Mouse (Mus musculus) 3T3-L1 (cell line): ENCODE data around the gene Cry2.
A peak's percentile ranks its signal among the peaks of the same experiment; 100 is the strongest.
"Not testable (repeated sequence)": the region's sequence is repeated elsewhere in the genome, so short reads cannot be mapped to it uniquely, and the experiment has no call there.

Experiments used
- DNase-seq: peaks from one replicate; pipeline ENCODE4 v3.0.0-alpha.2; 2015; ENCODE audit warnings: low read depth, low spot score

Cry2 gene

DNA sequence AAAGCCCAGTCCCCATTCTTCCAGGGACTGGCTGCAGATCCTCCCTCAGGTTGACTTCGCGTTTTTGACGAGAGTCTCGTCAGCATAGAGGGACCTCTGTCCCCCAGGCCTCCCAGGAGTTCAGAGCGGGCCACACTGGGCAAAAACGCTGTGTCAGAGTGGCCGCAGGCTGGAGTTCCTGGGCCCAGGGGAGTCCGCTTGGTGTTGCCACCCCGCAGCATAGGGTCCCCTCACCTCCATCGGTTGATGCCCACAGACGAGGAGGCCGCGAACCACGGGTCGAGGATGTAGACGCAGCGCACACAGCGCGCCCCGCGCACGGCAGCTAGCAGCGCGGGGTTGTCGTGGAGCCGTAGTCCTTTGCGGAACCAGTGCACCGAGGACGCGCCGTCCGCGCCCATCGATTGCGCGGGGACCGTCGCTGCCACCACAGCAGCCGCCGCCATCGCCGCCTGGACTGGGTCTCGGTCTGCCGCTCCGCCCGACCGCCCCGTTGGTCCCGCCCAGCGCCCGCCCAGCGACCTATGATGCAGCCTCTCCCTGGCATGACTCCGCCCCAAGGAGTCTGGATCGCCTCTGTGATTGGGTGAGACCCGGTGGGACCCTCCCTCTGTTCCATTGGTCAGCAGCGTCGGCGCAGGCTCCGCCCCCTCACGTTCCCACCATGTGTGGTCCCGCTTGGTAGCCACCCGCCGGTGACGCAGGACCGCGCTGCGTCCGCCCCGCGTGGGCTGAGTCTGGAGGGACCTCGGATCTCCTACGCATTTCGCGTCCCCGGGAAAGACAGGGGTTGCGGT lies at the start of gene Cry2:
Gene Cry2, minus strand, starts transcription at position 466 of the 797 bp plus-strand sequence.
- peak; percentile 99 for DNase-seq

DNA sequence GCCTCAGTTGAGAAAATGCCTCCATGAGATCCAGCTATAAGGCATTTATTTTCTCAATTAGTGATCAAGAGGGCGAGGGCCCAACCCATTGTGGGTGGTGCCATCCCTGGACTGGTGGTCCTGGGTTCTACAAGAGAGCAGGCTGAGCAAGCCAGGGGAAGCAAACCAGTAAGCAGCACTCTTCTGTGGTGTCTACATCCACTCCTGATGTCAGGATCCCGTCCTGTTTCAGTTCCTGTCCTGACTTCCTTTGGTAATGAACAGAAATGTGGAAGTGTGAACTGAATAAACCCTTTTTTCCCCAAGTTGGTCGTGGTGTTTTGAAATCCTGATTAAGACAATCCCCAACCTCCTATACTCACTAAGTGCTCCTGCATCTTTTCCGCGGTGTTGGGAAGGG lies 49.7 kb upstream of the Cry2 start:
- no peak for DNase-seq

DNA sequence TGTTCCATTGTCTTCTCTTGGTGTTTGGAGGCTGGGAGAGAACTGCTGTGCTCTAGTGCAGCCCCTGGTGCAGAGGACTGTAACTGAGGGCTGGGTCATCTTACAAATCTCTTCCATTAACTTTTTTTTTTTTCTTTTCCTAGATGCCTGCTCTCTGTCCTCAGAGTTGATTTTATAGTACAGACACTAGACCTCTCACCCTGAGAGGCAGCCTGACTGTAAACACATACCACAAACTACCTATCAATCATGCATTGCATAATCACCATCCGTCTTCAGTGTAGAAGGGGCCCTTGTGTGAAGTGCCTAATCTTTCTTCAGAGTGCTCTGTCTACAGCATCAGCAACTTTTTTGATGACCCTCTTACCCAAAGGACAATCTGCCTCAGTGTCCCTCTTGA lies 48.7 kb upstream of the Cry2 start:
- peak; percentile 41 for DNase-seq

DNA sequence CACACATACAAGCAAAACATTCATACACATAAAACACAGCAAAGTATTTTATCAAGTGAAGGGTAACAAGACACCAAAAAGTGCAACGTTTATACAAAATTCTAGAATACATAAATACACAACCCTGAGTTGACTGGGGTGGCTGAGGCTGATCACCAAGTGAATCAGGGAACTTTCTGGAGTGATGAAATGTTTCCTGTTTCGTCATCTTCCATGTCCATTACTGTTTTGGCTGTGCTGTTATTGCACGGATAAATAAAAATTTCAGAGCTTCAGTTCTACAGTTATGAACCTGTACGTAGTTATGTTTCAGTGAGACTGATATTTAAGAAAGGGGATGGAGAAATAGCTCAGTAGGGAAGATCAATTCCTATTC lies 44.5 kb upstream of the Cry2 start:
- no peak for DNase-seq

DNA sequence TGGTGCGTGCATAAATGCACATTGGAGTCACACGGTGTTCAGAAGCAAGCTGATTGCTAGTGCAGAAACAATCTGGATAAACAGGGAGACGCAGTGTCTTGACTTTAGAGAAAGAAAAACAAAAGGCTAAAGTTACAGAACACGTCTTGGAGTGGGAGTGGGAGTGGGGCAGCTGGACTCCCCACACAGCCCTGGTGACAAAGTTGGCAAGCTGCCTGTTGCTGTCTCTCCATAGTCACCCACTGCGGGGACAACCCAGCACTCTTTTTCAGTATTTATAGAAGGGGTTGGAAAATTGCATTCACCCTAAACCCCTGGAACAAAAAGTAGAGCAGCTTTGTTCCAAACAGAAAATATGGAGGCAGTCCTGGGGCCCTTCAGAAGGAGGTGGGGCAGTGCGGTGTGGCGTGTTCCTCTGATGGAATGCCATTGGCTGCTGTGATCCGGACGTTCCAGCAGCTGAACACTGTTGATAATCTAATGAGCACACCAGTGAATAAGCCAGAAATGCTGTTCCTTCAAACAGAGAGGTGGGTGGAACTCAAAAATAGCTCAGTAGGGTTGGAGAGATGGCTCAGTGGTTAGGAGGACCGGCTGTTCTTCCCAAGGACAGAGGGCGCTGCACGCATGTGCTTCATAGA lies 43.9 kb upstream of the Cry2 start:
- DNase-seq: no peak

DNA sequence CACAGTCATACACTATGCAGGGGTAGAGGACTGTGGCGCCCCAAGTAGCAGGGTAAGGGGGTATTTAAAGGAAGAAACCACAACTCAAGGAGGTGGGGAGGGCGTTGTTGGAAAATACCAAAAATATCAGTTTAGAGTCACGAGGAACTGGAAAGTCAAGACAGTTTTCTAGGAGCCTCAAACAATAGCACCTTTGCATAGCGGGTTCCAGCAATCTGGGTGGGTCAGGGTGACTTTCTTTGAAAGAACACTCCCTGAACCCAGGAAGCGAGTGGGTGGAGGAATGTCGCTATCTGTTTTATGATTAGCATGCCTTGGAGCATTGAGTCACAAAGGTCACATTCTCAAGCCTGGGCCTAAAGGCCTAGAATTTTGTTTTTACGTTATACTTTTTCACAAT lies 42.7 kb upstream of the Cry2 start:
- DNase-seq: not testable (repeated sequence)

DNA sequence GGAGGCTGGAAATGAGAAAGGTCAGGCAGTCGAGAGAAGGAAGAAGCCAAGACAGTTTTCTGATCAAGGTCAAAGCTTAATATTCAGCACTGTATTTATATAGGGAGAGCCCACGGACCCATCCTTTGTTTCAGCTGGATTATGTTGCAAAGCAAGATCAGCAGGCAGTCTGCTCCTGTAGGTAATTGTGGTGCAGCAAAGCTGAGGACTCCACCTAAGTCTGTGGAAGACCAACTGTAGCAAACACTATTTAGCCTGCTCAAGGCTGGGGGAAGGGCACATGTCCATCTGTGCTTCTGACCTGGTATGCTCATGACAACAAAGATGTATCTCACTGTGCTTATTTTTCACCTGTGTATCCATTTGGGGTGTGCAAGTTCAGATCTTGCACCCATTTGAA lies 41.9 kb upstream of the Cry2 start:
- DNase-seq: no peak

DNA sequence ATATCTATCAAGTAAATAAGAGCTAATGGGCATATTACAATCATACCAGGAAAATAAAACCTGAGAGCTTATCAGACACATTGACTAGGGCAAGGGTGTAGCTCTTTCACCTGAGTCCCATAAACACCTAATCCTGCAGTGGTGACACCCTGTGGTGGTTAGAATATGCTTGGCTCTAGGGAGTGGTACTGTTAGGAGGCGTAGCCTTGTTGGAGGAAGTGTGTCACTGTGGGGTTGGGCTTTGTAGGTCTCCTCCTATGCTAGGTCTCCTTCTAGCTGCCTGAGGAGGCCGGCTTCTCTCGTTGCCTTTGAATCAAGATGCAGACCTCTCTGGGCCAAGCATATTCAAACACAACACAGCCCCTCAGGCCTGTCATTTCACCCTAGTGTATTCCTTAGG lies 41.1 kb upstream of the Cry2 start:
- no peak for DNase-seq

DNA sequence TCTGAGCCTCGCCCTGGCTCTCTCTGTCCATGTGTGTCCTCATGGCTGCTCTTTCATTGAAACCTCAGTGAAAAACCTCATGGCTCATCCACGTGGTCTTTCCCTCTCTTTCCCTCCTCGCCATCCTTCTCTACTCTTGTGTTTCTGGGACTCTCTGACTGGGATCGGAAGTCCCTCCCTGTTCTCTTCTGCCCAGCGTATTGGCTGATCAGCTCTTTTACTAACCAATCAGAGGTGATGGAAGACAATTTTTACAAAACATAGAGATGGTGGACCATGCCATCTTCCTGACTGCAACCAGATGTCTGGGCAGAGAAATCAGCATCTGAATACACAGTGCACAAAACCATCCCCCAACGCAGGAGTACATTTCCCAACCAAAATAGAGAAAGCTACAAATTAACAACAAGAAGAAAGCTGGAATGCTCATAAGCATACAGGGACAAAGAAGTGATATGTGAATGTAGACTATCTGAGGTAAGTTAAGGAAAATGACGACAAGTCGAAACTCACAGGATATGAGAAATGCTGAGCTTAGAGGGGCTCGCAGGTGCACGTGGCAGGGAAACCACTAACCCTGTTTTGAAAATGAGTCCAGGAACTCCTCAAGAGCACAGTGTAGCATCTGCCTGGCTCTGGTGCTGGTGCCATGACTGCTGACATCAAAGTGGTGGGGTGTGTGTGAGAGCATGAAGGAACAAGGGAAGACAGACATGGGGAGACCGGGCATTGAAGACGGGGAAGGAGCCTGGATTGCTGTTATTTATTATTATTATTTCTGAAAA lies 38.2 kb upstream of the Cry2 start:
- no peak for DNase-seq

DNA sequence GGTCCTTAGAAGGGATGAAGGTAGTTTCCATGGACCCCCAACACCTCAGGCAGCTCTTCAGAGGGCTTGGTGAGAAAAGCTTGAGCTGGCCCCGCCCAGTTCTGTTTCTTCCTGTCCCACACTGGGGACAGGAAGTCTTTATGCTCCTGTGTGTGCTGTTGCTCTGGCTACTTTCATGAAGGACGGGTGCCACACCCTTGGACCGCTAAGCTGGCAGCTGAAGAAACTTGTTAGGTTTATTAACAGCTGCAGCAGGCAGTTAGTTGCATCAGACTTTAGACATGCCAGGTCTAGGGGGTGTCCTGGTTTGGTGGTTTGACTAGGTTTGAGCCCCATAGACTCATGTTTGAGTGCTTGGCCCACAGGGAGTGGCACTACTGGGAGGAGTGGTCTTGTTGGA lies 30.8 kb upstream of the Cry2 start:
- DNase-seq: no peak

DNA sequence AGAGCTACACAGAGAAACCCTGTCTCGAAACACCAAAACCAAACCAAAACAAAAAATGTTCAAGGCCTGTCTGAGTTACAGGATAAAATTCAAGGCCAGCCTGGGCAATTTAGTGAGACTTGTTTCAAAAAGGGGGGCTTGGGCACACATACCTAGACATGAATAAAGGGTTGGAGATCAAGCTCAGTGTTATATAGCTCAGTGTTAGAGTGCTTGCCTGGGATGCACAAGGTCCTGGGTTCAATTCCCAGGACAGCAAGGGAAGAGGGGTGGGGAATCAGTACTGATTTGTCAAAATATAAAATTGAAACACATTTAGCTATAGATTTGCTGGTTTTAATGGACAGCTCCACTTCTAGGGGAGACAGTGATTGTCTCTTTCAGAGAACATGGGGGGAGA lies 27.4 kb upstream of the Cry2 start:
- DNase-seq: no peak

DNA sequence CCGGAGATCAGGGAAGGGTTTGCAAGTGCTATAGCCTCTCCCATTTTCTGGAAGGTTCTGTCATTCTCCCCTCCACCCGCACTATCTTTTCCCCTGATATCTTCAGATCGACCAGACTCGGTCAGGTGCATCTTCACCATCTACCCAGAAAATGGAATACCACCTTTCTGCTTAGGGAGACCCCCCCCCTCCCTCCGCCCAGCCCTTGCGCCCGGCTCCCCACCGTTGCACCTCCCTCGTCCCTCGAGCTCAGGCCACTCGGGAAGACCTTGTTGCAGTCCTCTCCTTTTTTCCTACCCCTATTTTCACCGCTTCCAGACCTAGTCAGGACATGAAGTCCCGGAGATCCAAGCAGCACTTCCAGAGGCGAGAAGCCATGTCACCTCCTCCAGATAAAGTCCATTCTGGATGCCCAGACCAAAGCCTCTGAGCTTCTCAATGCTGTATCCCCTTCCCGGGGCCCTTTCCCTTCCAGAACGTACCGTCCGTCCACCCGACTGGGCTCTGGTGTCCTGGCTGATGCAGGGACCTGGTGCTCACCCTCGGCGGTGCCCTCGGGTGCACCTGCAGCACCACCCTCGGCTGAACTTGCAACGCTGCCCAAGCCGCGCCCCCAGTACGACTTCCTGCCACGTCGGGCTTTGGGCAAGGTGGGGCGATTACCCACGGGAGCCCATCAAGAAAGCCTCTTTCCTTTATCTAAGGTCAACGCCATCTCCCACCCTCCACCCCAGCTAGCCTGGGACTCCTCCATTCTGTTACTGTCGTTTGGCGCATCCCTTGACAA lies 26.3 kb upstream of the Cry2 start, which contains the start of gene Slc35c1:
Gene Slc35c1, minus strand, starts transcription at position 618 of the 787 bp plus-strand sequence.
- DNase-seq: no peak

DNA sequence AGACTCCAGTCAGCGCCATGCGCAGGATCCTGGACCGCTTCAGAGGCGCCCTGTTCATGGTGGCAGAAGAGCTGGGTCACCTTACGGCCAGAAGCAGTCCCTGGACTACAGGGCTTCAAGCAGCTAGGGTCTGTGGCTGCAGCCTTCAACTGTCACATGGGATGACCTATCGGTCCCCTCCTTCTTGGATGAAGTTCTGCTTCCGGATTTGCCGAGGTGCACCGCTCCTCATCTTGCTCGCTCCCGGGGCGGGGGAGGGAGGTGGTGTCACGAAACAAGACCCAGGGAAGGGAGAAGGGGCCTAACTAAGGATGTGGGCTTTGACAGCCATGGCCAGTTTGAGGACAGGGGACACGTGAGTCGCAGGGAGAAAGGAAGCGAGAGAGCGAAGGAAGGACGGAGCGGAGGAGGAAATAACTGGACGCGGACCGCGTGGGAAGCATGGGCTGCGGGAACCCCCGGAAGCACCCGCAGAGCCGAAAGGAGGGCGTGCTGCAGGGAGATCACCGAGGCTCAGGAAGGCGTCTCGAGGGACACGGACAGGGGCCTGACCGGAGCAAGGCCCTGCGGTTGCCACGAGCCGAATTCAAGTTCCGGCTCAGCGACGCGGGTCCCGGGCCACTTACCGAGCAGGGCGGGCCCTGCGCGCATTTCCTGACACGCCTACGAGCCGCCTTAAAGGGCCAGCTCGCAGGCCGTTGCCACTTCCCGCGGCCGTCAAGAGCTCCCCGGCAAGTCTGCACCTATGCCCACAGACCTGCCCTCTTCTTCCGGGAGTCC lies 25.5 kb upstream of the Cry2 start:
- peak; percentile 76 for DNase-seq

DNA sequence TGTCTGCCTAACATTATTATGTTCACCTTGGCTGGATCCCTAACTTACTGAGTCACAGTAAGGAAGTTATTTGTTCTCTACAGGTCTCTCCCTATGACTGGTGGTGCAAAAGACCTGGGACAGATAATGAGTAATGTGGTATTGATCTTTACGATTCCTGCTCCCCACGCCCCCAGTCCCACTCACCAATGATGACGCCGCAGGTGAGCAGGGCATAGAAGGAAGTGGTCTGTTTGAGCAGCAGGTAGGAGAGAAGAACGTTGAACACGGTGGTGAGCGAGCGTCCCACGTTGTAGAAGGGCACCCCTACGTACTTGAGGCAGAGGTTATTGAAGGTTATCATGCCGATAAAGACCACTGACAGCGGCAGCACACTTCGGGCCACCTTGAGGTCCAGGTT lies 24.6 kb upstream of the Cry2 start:
- DNase-seq: no peak

DNA sequence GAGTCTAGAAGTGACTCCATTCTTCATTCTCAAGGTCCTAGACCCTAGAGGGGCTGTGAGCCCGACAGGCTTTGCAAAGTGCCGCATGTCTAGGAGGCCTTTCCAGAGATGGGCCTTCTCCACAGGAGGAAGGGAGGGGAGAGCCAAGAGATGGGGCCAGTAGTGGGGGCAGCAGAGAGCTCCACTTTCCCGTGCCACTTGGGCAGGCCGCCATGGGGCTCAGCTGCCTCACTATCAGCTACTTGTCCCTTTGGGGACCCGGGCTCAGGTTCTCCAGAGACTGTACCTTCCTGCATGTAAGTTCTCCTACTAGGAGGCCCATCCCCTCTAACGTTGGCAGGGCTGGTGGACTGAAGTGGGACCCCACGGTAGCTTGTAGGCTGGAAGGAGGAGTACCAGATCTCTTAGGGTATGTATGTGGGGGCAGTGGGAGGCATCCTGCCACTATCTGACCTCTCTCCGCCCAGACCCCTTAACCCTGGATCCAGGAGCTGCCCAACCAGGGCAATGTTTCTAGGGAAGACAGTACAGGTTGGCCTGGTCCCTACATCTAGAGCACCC lies 23.2 kb upstream of the Cry2 start:
- no peak for DNase-seq

DNA sequence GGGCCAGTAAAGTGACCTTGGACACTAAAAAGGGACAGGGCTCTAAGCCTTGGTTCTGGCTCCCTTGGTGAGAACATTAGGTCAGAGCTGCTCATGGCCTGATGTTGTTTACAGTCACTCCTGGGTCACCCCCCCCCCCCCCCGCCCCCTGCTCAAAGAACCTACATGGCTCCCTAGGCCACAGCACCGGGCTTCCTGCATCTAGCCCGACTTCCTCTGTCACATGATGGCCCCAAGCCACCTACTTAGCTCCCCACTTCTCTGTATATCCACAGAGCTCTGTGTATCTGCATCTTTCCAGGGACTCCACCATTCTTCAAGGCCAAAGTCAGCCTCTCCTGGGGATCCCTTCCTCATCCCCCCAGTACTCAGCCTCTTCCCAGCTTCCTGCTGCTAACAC lies 21.9 kb upstream of the Cry2 start:
- DNase-seq: no peak

DNA sequence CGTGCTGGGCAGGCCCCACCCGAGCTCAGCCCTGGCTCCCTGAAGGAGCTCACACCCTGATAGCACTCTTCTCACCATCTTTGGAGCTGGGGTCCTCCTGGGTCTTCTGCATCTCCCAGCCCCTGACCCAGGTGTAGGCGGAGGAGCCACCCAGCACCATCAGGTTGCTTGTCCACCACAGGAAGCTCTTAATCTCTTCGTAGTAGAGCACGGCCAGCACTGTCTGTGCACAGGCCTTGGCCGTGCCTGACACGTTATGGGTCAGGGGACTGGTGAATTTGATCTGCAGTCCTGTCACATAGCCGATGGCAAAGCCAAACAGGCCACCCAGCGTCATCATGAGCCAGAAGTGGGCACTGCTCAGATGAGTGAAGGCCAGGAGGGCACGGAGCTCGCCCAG lies 20.3 kb upstream of the Cry2 start:
- no peak for DNase-seq

DNA sequence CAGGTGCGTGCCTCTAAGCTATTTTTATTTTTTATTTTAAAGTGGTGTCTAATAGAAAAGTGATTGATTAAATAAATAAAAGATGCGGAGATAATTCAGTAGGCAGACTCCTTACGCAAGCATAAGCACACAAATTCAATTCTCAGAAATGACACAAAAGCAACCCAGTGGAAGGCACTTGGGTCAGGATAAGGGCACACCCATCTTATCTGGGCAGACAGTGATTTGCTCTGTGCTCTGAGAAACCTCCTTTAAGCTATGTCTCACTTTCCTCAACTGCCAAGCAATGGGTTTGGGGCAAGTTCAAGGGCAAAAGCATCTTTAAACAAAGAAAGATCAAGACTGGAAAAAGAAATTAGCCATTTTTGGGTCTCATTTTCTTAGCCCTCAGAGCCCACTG lies 17.3 kb upstream of the Cry2 start:
- no peak for DNase-seq

DNA sequence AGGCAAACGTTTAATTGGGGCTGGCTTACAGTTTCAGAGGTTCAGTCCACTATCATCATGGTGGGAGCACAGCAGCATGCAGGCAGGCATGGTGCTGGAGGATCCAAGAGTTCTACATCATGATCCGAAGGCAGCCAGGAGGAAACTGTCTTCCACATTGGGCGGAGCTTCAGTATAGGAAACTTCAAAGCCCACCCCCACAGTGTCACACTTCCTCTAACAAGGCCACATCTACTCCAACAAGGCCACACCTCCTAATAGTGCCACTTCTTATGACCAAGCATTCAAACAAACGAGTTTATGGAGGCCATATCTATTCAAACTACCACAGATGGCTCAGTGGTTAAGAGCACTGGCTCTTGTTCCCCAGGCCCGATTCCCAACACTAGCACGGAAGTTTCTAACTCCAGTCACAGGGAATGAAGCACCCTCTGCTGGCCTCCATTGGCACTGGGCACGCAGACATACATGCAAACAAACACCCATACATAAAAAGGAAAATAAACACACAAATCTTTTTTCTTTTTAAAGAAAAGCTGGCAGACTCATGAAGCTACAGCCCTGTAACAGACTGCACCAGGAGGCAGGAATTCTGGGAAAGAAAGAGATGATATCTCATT lies 13.4 kb upstream of the Cry2 start:
- DNase-seq: no peak

DNA sequence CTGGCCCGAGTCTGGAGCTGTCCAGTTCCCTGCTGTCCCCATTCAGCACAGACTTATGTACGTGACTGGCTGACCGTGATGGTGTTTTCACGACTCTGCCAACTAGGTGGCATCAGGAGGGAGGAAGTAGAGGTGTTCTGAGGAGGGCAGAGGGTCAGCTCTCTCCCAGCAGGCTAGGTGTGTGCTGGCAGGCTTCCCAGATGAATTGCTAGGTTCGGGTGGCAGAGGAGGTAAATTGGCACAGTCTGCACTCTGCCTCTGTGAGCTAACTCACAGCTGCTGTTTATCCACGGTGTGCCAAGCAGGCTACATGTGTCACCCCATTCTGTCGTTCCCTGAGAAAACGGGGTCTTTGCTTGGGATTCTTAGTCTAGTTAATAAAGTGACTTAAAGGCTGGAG lies 12.8 kb upstream of the Cry2 start:
- DNase-seq: no peak
